Mouse (Mus musculus) kidney, postnatal 14 days (tissue): ENCODE results near the gene Pclaf.

Experiments used
- DNase-seq: peaks from one replicate; pipeline ENCODE4 v3.0.0; 2022; ENCODE audit warnings: mixed read lengths

The Pclaf gene

GRCm38 (mm10) chr9:65890143-65890628 lies at the start of gene Pclaf:
TSS of gene Pclaf (plus strand) at chr9:65890237.
- DNase-seq, result peak; percentile 87

GRCm38 (mm10) chr9:65844421-65845165 lies 45.4 kb upstream of the Pclaf start:
- peak; percentile 41 for DNase-seq

GRCm38 (mm10) chr9:65848154-65848553 lies 41.9 kb upstream of the Pclaf start:
- DNase-seq, result peak; percentile 36

GRCm38 (mm10) chr9:65850203-65850602 lies 39.8 kb upstream of the Pclaf start:
- DNase-seq, result no peak

- DNase-seq, result no peak
Measured at GRCm38 (mm10) chr9:65859656-65860055, 30.4 kb upstream of the Pclaf start.

- DNase-seq, result peak; percentile 92
Measured at GRCm38 (mm10) chr9:65884564-65885315, 5.3 kb upstream of the Pclaf start.

- no peak for DNase-seq
Measured at GRCm38 (mm10) chr9:65891126-65891525, 1.1 kb downstream of the Pclaf start.

GRCm38 (mm10) chr9:65896977-65897376 lies 6.9 kb downstream of the Pclaf start:
- no peak for DNase-seq

- no peak for DNase-seq
Measured at GRCm38 (mm10) chr9:65902879-65903278, 12.8 kb downstream of the Pclaf start.

GRCm38 (mm10) chr9:65903419-65903818 lies 13.4 kb downstream of the Pclaf start:
- no peak for DNase-seq

GRCm38 (mm10) chr9:65908394-65909300 lies 18.6 kb downstream of the Pclaf start, which contains the start of the genes Trip4 and Csnk1g1:
TSS of gene Trip4 (minus strand) at chr9:65908794.
TSS of gene Csnk1g1 (plus strand) at chr9:65908924.
- DNase-seq, result peak; percentile 97

- peak; percentile 70 for DNase-seq
Measured at GRCm38 (mm10) chr9:65909301-65909801, 19.3 kb downstream of the Pclaf start.

GRCm38 (mm10) chr9:65909837-65910236 lies 19.8 kb downstream of the Pclaf start:
- no peak for DNase-seq

- no peak for DNase-seq
Measured at GRCm38 (mm10) chr9:65913976-65914375, 23.9 kb downstream of the Pclaf start.

GRCm38 (mm10) chr9:65917015-65917414 lies 27.0 kb downstream of the Pclaf start:
- DNase-seq, result no peak

GRCm38 (mm10) chr9:65928456-65928855 lies 38.4 kb downstream of the Pclaf start:
- DNase-seq, result no peak

- no peak for DNase-seq
Measured at GRCm38 (mm10) chr9:65929826-65930225, 39.8 kb downstream of the Pclaf start.

GRCm38 (mm10) chr9:65937566-65937965 lies 47.5 kb downstream of the Pclaf start:
- no peak for DNase-seq

GRCm38 (mm10) chr9:65951082-65951587 lies 61.1 kb downstream of the Pclaf start:
- peak; percentile 52 for DNase-seq
